Mouse (Mus musculus) heart, adult 11 months (tissue): ENCODE measurements at regions not wholly inside any gene's neighbourhood (a gene's known extent, or its start where the extent isn't known, plus 50 kb on each side); places are given as distances from the start of the nearest gene placed in this dataset.

ENCODE experiments used
- DNase-seq: peaks from one replicate; pipeline ENCODE4 v3.0.0; 2022

DNA sequence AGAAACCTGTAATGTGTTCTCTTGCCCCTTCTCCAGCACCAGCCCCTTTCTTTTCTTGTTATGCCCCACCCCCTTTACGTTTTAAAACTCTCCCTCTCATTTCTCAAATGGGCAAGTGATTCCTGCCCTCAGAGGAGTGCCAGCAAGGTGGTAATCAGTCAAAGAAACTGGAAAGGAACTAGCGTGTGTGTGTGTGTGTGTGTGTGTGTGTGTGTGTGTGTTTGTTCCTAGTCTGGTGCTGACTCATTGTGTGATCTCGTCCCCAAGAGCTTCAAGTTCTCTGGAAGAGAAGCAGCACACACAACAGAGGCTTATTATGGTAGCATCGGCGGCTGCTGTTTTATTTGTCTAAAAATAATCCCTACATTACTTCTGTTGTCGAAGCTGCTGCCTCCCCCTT is 219.2 kb downstream of the Cog6 start:
- DNase-seq, result peak; percentile 93

- no peak for DNase-seq
Measured at GRCm38 (mm10) chr3:52797164-52797563, 219.9 kb downstream of the Cog6 start.

- DNase-seq, result no peak
Measured at GRCm38 (mm10) chr3:52794218-52794617, 222.8 kb downstream of the Cog6 start.

- DNase-seq, result peak; percentile 95
Measured at GRCm38 (mm10) chr3:52792801-52793200, 224.2 kb downstream of the Cog6 start.

GRCm38 (mm10) chr3:52792121-52792520 is 224.9 kb downstream of the Cog6 start:
- DNase-seq, result no peak

DNA sequence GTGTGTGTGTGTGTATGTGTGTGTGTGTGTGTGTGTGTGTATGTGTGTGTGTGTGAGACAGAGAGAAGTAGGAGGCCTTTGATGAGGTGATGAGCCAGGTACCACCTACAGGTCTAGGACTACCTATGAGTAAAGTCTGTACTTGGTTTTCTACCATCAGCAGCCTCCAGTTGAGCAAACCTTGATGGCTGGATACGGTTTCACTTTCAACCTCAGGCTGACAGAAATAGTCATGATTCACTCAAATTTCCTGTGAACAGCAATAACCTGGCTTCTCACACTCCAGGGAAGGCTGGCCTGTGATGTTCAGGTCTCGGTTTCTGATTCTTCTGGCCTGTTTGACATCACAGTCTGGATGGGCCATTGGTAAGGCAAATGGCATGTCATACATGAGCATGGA is 226.1 kb downstream of the Cog6 start:
- no peak for DNase-seq

DNA sequence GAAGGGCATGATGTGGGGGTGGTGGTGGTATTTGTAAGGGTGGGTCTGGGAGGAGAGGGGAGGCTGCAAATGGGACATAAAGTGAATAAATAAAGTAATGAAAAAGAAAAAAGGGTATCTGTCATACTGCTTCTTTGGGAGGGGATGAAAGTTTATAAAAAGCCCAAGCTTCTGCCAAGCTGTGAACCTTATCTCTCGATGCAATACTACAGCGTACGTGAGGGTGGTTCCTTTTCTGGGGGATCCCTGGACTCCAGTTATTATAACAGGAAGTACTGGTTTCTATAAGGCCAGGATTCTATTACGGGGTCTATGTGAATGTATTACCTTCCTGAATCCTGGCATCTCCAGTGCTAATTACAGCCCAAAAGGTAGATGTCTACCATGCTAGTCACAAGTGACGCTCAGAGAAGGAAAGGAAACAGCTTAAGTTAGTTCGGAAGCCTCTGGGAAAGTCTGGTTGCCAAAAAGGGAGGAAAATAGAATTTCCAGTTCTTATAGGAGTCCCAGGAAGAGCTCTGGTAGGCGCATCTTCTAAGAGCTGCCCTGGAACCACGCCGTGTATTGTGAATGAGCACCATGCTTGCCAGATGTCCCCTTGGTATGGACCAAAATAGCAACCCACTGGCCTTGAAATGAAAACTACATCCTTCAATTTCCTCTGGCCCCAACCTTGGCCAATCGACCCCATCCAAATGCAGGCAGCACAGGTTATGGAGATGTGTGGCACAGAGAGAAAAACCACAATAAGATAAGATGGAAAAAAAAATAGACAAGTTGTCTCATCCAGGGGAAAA is 228.9 kb downstream of the Cog6 start:
- peak; percentile 65 for DNase-seq

DNA sequence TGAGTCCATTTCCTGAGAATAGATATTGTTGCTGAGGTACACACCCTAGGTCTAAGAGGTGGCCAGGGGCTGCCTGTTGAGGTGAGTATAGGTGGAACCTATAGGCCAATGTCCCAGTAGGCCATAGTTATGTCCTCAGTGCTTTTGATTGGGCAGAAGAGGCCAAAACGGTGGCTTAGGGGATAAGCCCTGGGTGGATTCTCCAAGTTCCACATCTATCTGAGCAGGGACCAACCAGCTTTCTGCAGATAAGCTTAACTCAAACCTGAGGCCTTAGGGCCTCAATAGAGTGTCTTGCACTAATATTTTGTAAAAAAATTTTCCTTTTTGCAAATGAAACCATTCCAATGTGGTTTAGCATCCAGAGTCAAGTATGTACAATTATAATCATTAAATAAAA is 231.4 kb downstream of the Cog6 start:
- DNase-seq, result no peak

- DNase-seq, result peak; percentile 18
Measured at GRCm38 (mm10) chr3:52784476-52784875, 232.6 kb downstream of the Cog6 start.

DNA sequence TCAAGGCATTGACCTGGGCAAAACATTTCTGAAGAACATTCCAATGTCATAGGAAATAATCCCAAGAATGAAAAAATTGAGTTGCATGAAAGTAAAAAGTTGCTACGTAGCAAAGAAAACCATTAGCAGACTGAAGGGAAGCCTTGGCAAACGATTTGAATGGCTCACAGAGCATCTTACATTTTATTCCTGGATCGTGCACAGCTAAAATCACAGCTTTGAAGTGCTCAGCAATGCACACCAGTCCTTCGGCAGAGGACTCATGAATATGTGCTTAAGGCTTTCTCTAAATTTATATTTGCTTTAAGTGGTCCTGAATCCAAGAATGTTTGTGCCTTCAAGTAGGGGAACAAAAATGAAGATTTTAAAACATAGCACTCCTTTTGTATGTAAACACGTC is 234.5 kb downstream of the Cog6 start:
- DNase-seq, result peak; percentile 7

GRCm38 (mm10) chr3:52781521-52781920 is 235.5 kb downstream of the Cog6 start:
- peak; percentile 35 for DNase-seq

DNA sequence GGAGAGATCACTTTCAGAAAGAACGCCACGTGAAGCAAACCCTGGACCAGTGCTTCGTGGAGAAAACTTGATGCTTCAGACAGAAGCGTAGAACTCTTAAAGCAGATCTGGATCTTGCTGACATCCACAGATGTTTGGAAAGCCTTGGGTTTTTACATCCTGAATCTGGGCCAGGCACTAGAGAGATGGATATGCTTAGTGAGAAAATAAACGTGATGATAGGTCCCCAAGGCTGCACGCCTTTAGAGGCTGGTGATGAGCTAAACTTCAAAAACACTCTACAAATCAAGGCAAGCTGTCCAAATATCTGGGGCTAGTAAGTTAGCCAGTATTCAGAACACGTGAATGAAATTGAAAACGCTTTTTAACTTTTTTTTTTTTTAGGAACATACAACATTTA is 236.7 kb downstream of the Cog6 start:
- no peak for DNase-seq

DNA sequence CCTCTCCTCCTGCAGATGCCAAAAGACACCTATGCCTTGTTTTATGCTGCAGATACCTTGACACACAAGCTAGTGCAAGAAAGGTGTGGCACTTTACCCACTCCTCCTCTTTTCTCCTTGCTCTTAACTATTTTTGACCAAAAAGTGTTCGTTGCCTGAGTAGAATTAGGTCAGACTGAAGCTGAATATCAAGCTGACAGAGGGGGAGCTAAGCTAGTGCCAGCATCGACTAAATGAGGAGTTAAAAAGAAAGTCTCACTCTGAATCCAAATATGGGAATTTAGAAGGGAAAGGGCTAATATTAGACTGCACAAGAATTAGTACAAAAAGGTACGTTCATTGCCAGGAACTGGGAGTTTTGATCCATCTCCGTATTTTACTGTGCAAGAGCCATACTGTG is 241.2 kb downstream of the Cog6 start:
- peak; percentile 50 for DNase-seq

GRCm38 (mm10) chr3:52775156-52775555 is 241.9 kb downstream of the Cog6 start:
- DNase-seq, result peak; percentile 52

DNA sequence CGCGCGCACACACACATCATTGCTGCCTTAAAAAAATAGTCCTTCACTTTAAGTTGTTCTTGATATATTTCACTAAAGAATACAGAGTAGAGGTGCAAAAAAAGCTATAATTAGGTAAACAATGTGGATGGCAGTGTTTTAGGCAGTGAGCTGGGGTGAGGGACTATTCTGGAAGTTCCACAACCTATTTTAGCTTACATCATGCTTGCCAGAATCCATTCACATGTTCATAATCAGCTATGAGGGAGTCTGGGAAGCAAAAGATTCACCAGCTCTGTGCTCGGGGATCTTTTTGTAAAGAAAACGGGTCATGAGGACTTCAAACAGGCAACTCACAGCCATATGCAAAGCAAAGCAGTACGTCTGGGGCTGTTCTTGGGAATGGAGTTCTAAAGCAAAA is 242.3 kb downstream of the Cog6 start:
- peak; percentile 43 for DNase-seq

GRCm38 (mm10) chr3:52767276-52767675 is 249.8 kb downstream of the Cog6 start:
- DNase-seq, result peak; percentile 95

DNA sequence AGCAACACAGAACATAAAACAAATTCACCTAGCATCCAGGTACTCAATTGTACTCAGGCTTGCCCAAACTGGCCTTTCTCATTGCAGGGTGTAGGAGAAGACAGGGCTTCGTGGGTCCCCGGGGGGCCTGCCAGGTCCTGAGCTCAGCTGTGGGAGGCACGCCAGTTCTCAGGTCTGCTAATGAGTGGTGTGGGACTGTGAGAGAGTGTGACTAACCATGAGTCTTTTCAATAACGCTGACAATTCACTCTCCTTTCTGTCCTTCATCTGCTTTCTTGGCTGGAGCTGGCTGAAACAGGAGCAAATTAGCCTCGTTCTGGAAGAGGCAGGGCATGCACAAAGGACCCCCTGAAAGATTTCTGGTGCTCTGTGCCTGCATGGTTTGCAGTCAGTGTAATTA is 250.2 kb downstream of the Cog6 start:
- peak; percentile 94 for DNase-seq

GRCm38 (mm10) chr3:52764166-52764565 is 252.9 kb downstream of the Cog6 start:
- DNase-seq, result peak; percentile 96

GRCm38 (mm10) chr3:52763660-52764059 is 253.4 kb downstream of the Cog6 start:
- peak; percentile 92 for DNase-seq

DNA sequence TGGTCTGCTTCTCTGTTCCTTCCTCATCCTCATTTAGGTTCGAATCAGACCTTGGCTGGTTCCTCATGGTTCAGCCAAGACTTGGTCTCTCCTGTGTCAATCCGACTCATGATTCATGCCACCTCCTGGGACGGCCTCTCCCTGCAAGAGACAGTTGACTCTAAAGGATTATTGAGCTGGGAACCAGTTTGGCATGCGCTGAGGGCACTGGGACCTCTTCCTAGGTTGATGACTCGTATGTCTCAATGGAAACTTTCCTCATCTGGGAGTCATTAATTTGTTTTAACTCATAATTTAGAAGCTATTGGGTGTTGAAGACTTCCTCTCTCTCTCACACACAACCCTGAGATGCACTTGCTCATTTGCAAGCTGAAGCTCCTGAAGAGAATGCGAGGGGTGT is 254.5 kb downstream of the Cog6 start:
- peak; percentile 70 for DNase-seq

GRCm38 (mm10) chr3:52759846-52760245 is 257.2 kb downstream of the Cog6 start:
- peak; percentile 55 for DNase-seq

DNA sequence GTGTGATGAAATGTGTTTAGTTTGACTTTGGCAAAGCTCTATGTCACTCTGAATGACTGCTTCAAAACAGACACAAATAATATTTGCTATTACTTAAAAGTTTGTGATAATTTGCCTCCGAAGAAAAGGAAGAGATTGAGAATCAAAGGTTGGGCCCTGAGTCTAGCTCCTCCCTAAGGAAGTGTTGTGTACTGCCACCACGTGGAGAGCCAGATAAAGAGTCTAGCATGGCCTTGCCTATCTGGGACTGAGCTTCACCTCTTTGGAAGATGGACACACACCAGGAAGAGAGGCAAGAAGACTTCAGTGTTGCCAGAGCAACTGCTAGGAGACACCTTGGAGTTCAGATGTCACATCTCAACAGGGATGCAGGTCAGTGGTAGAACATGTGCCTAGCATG is 258.5 kb downstream of the Cog6 start:
- peak; percentile 94 for DNase-seq

DNA sequence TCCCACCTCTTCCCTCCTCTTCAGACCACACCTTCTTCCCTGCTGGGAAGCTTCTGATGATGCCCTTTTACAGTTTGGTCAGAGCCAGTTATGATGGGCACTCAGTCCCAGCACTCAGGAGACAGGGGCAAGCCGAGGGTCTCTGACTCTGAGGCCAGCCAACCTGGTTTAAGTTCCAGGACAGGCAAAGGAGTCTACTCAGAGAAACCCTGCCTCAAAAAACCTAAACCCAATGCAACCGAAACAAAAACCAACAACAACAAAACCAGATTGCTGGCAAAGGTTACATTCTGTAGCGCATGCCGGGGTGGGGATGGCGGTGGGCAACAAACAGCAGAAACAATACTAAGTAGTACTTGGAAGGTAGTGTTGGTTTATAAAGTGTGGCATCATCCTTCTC is 260.2 kb downstream of the Cog6 start:
- DNase-seq, result peak; percentile 81

GRCm38 (mm10) chr3:52756006-52756405 is 261.0 kb downstream of the Cog6 start:
- peak; percentile 81 for DNase-seq

GRCm38 (mm10) chr3:52754978-52755377 is 262.1 kb downstream of the Cog6 start:
- DNase-seq, result peak; percentile 87
